Mouse (Mus musculus) embryo, embryonic 9.5 days (tissue): Measurements from ENCODE around the gene Ubl3.

Experiments
- DNase-seq: peaks from one replicate; pipeline ENCODE4 v3.0.0-alpha.2; 2017; ENCODE audit errors: extremely low spot score

Gene Ubl3

DNA sequence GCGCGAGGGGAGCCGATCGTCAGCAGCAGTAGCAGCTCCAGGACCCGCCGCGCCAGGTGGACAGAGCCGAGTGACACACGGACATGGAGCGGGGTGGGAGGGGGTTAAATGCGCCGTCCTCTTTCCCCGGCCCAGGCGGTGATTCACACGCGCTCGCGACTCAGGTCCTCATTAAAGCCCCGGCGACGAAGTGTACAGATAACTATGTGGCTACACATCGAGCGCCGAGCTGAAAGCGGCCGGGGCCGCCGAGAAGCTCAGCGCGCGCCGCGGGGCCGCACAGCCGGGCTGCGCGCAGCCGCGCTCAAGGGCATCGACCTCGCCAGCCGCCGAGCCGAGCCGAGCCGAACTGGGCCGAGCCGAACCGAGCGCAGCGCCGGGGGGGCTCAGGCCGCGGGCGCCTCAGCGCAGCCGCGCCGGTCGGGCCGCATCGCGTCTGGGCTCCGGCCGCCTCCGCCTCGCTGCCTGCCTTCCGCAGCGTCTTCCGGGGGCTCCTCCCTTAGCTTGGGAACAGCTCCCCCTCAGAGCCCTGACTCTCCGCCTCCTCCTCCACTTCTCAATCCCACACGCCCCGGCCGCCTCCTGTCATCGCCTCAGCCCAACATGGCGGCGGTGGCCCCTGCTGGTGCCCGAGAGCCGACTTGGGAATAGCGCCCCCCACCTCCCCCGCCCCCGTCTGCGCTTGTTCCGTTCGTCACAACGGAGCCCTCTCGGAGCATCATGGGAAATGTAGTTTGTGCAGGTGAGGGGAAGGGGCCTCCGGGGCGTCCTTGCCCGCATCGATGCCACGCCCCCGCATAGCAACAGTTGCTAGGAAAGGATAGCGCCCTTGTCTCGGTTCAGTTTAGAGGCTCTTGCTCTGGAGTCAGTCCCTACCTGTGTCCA lies at the start of gene Ubl3:
Ubl3 (minus strand) TSS at position 603 of the 885 bp plus-strand sequence.
- DNase-seq: peak; percentile 99

- peak; percentile 54 for DNase-seq
Measured at GRCm38 (mm10) chr5:148598376-148598775, 45.8 kb upstream of the Ubl3 start.

GRCm38 (mm10) chr5:148596086-148596753 lies 43.6 kb upstream of the Ubl3 start:
- no peak for DNase-seq

DNA sequence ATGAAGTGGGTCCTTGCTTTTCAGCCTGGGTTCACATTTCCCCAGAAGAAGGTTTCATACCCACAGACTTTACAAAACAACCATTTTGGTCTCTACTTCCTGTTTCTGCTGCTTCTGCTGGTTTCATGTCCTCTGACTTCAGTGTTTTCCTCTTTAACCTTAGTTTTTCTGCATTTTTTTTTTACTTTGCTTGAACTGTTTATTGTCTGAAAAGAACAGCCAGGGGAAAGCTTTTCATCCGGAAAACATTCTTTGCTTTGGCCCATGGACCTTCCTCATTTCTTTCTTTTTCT lies 42.8 kb upstream of the Ubl3 start:
- DNase-seq: no peak

DNA sequence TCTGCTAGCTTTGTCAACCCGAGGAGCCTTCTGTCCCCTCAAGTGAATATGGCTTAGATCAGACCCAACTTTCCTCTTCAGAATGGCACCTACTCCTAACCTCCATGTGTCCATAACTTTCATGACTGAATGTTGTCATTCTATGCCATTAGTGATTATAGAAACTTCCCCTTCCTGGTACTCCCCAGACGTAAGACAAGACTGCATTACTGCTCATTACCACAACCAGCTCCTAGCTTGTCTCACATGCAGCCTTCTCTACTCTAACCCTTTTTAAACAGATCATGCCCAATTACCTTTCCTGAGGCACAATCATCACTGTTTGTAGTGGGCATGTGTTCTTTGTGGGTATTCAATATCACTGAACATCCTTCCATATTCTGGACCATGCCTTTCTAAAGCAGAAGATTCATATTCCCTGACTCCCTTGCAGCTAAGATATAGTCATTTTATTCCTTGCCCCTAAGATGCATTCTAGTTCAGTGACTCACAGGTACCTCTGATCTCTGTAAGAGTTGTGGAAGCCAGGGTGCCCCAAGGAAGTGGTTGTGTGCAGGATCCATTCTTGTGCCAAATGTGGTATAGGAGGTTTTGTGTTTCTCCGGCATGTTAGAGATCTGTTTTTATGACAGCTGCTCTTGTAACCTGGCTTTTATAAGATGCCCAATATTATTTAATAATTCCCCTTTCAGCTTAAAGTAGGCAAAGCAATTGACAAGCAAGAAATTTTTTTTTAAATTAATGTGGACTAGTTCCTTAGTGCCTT lies 42.3 kb upstream of the Ubl3 start:
- no peak for DNase-seq

- no peak for DNase-seq
Measured at GRCm38 (mm10) chr5:148593607-148594006, 41.0 kb upstream of the Ubl3 start.

DNA sequence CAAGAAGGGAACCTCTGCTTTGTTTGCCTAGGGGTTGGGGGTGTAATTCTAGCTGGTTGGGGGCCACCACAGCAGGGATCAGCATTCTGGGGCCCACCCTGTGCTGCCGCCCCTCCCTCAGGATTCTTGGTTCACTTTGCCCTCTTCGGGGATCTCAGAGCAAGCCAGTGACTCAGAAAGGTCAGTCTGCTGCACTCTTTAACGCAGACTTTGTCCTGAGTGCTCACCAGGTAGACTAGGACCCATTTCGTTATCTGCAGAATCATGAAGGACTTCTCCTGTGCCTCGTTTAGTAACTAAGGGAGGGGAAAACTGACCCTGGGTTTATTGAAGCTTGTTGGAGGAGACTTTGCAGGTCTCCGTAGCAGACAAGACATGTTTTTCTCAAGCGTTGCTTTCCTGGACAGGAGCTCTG lies 38.9 kb upstream of the Ubl3 start:
- no peak for DNase-seq

- DNase-seq: peak; percentile 55
Measured at GRCm38 (mm10) chr5:148590603-148591447, 38.2 kb upstream of the Ubl3 start.

DNA sequence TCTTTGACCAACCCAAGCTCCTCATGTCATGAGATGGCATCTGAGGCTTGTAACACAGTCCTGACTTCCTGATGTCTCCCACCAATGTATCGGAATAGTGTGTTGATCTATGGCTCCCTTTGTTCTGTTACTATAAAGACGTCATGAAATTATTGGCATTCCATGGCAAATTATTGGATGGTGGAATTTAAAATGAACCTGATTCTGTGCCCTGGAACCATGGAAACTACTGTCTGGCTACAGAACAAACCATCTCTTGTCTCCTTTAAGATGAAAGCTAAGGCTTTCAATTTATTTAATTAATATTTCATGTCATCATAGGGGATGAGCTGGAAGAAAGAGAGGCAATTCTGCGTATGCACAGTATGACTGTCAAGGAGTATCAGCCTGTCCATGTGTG lies 36.4 kb upstream of the Ubl3 start:
- no peak for DNase-seq

DNA sequence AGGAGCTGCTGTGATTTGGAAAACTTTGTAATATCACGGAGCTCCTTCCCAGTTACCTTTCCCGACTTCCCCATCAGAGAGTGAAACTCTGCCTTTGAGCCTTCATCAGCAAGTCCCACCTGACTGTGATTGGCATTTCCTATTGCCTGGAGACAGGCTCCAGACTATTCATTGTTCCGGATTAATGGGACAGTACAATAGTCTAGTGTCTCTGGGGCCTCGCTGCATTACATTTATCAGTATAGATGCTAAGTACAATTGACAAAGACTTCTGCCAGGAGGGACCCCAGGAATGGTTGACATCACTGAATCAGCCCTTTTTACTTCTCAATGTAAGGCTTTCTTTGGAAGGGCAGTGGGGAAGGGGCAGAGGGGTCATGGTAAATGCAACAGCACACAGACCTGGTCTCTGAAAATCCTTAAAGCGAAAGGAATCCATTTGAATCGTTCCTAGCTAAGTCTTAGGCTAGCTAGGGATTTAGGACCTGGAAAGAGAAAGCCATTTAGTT lies 35.6 kb upstream of the Ubl3 start:
- DNase-seq: no peak

DNA sequence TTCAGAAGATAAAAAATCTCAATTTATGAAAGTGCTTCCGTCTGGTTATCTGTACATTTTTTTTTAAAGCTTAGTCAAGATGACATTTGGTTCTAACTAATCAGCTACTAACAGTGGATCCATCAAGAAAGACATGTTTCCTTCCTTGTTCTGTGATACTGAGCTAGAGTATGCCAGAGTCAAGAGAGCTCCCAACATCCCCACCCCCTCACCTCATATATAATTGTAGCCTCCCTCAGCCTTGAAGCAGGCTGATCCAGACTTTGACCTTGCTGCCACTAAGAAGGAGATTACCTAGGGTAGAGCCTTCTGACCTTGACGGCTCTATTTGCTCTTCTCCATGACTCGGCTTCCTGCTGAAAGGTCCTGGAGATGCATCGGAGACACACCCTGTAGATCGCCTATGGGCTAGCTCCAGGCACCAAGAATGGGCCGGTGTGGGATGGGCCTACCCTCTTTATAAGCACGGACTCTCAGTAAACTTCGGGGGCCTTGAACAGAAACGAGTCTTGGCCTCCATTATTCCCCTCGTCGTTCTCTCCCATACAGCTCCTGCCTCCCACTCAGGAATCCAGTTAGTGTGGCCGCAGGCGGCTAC lies 27.9 kb upstream of the Ubl3 start:
- DNase-seq: no peak

- no peak for DNase-seq
Measured at GRCm38 (mm10) chr5:148579156-148579555, 26.6 kb upstream of the Ubl3 start.

GRCm38 (mm10) chr5:148578353-148578752 lies 25.8 kb upstream of the Ubl3 start:
- no peak for DNase-seq

DNA sequence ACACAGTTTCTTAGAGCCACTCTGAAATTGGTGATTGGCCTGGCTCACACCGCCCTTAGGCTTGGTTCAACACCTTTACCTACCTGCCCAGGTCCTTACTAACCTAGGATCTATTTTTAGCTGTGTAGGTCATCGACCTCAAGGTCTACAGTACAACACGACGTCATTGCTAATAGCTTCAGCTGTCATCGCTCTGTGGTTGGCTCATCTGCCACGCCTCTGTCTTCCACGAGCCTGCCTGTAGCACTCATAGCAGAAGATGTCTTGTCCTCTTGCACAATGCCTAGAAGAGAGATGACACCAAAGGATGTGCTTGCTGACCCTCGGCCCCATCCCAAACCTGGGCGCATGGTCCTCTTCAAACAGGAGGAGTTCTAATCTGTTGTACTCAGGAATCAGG lies 24.7 kb upstream of the Ubl3 start:
- no peak for DNase-seq

GRCm38 (mm10) chr5:148575163-148575562 lies 22.6 kb upstream of the Ubl3 start:
- DNase-seq: no peak

DNA sequence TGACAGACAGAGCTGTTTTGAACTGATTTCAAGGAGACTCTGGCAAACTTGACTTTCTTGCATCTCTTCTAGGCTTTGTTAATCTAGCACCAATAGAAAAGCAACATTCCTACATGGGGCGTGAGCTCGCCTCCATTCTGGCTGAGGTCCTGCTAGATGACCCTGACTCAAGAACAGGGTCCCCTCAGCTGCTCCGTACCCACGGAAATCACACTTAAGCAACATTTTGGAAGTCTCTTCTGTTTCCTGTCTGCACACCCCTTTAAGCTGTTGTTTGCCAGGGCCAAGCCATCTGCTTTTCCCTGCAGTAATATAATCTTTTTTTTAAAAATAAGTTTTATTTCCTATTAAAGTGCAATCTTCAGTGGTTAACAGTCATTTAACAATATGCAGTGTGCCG lies 20.1 kb upstream of the Ubl3 start:
- DNase-seq: no peak

- DNase-seq: no peak
Measured at GRCm38 (mm10) chr5:148570571-148571304, 18.1 kb upstream of the Ubl3 start.

GRCm38 (mm10) chr5:148569444-148569843 lies 16.9 kb upstream of the Ubl3 start:
- DNase-seq: no peak

DNA sequence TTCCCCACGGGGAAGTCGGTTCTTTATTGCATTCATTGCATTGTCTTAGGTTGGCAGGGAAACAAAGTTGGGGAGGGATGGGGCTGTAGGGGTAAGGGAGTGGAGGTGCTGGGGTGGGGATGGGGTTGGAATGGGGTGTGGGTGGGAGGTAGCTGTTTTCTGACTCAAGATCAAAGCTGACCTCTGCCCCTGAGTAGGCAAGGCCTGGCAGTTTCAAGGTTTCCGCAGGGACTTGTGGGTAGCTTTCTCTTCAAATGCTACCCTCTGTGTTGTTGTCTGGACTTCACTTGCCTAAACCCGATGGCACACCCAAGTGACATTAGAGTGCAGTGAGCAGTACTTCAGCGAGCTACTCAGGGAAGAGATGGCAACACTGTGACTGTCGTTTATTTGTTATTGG lies 13.0 kb upstream of the Ubl3 start:
- peak; percentile 36 for DNase-seq

- DNase-seq: no peak
Measured at GRCm38 (mm10) chr5:148564073-148564472, 11.5 kb upstream of the Ubl3 start.
